Mouse (Mus musculus) central nervous system, embryonic 11.5 days (tissue): ENCODE data around the gene Spata32. TPM values are rescaled to one million over a fixed set of nuclear protein-coding genes. Genes with fewer than 3 reads are reported as not detected.

Experiments
- polyA plus RNA-seq: library from polyadenylated mRNA; depleted of rRNA; stranded (reverse); fragments of >200 nt; gene quantifications from 2 replicates; pipeline ENCODE4 v1.2.3, GENCODE M21; 2012; rRNA removed

The Spata32 gene
- polyA plus RNA-seq: 0.05 TPM in 1 of 2 replicates, not detected in the other

GRCm38 (mm10) chr11:103217790-103218516 is at the start of gene Spata32:
TSS of gene Spata32 (minus strand) at chr11:103218432.

GRCm38 (mm10) chr11:103267346-103268219 is 49.4 kb upstream of the Spata32 start, which contains the start of gene Map3k14:
TSS of gene Map3k14 (minus strand) at chr11:103267472.

GRCm38 (mm10) chr11:103208458-103208857 is 9.8 kb downstream of the Spata32 start, which contains the start of gene 1700023F06Rik:
TSS of gene 1700023F06Rik (minus strand) at chr11:103208558.

GRCm38 (mm10) chr11:103170494-103171285 is 47.5 kb downstream of the Spata32 start, which contains the start of gene Fmnl1:
TSS of gene Fmnl1 (plus strand) at chr11:103171107.

Other genes with a start within 250 kb of the Spata32 start
- gene Nmt1, start 190.2 kb downstream of the Spata32 start, polyA plus RNA-seq: 35.3 and 49.5 TPM in 2 replicates
- 161 and 243 TPM in 2 replicates for gene Dcakd, start 190.1 kb downstream of the Spata32 start, polyA plus RNA-seq
- gene Plcd3, start 116.8 kb downstream of the Spata32 start, polyA plus RNA-seq: 2.2 and 2.3 TPM in 2 replicates
- gene Acbd4, start 116.8 kb downstream of the Spata32 start, polyA plus RNA-seq: 5.4 and 15.2 TPM in 2 replicates
- 15.4 and 25.5 TPM in 2 replicates for gene Hexim1, start 102.2 kb downstream of the Spata32 start, polyA plus RNA-seq
- 6.7 and 6.9 TPM in 2 replicates for gene Hexim2, start 86.0 kb downstream of the Spata32 start, polyA plus RNA-seq
- 1.7 and 2.4 TPM in 2 replicates for gene Fmnl1, start 47.3 kb downstream of the Spata32 start, polyA plus RNA-seq
- gene 1700023F06Rik, start 9.9 kb downstream of the Spata32 start, polyA plus RNA-seq: 0.11 and 0.12 TPM in 2 replicates
- gene Map3k14, start 49.0 kb upstream of the Spata32 start, polyA plus RNA-seq: 5.6 and 5.7 TPM in 2 replicates
- gene Arhgap27, start 145.3 kb upstream of the Spata32 start, polyA plus RNA-seq: 4.8 and 7.0 TPM in 2 replicates
- gene Plekhm1, start 194.3 kb upstream of the Spata32 start, polyA plus RNA-seq: 10.6 and 10.7 TPM in 2 replicates